Mouse (Mus musculus): ENCODE measurements around the gene Ggcx.

Gene Ggcx

GRCm38 (mm10) chr6:72383952-72384351 lies 30.2 kb upstream of the Ggcx start:
- in situ Hi-C loops (cut with MboI; ENCODE audit: low pct_unique_long_range_greater_than_20kb in 1 of 2, low sequenced_read_pairs in 2 of 2, unreplicated experiment in 1 of 2): no loop called here

- in situ Hi-C loops (cut with MboI; ENCODE audit: low pct_unique_long_range_greater_than_20kb in 1 of 2, low sequenced_read_pairs in 2 of 2, unreplicated experiment in 1 of 2): loop anchor here in 1 of 2 experiments (5.0 kb wide), 1 partner anchor 203 kb away; no protein-coding TSS in a partner anchor
These were observed 28.9 kb upstream of the Ggcx start for GRCm38 (mm10) chr6:72385258-72385657.

- in situ Hi-C loops (cut with MboI; ENCODE audit: low pct_unique_long_range_greater_than_20kb in 1 of 2, low sequenced_read_pairs in 2 of 2, unreplicated experiment in 1 of 2): loop anchor here in 1 of 2 experiments (5.0 kb wide), 1 partner anchor 204 kb away; no protein-coding TSS in a partner anchor
These were observed 27.5 kb upstream of the Ggcx start for GRCm38 (mm10) chr6:72386561-72386960.

- in situ Hi-C loops (cut with MboI; ENCODE audit: low pct_unique_long_range_greater_than_20kb in 1 of 2, low sequenced_read_pairs in 2 of 2, unreplicated experiment in 1 of 2): loop anchor here in 1 of 2 experiments (5.0 kb wide), 1 partner anchor 206 kb away; no protein-coding TSS in a partner anchor
These were observed 26.3 kb upstream of the Ggcx start for GRCm38 (mm10) chr6:72387816-72388215.

- in situ Hi-C loops (cut with MboI; ENCODE audit: low pct_unique_long_range_greater_than_20kb in 1 of 2, low sequenced_read_pairs in 2 of 2, unreplicated experiment in 1 of 2): loop anchor here in 1 of 2 experiments (5.0 kb wide), 1 partner anchor 206 kb away; no protein-coding TSS in a partner anchor
These were observed 25.8 kb upstream of the Ggcx start for GRCm38 (mm10) chr6:72388266-72388665.

- in situ Hi-C loops (cut with MboI; ENCODE audit: low pct_unique_long_range_greater_than_20kb in 1 of 2, low sequenced_read_pairs in 2 of 2, unreplicated experiment in 1 of 2): loop anchor here in 1 of 2 experiments (5.0 kb wide), 1 partner anchor 207 kb away; no protein-coding TSS in a partner anchor
These were observed 25.2 kb upstream of the Ggcx start for GRCm38 (mm10) chr6:72388791-72389329.

GRCm38 (mm10) chr6:72389471-72389940 lies 24.6 kb upstream of the Ggcx start:
- in situ Hi-C loops (cut with MboI; ENCODE audit: low pct_unique_long_range_greater_than_20kb in 1 of 2, low sequenced_read_pairs in 2 of 2, unreplicated experiment in 1 of 2): loop anchor here in 1 of 2 experiments (5.0 kb wide), 1 partner anchor 207 kb away; no protein-coding TSS in a partner anchor

- in situ Hi-C loops (cut with MboI; ENCODE audit: low pct_unique_long_range_greater_than_20kb in 1 of 2, low sequenced_read_pairs in 2 of 2, unreplicated experiment in 1 of 2): loop anchor here in 1 of 2 experiments (5.0 kb wide), 1 partner anchor 208 kb away; no protein-coding TSS in a partner anchor
These were observed 24.0 kb upstream of the Ggcx start, which contains the start of gene Vamp8 for GRCm38 (mm10) chr6:72389941-72390771. Gene Vamp8 (minus strand): TSS chr6:72390703.

- in situ Hi-C loops (cut with MboI; ENCODE audit: low pct_unique_long_range_greater_than_20kb in 1 of 2, low sequenced_read_pairs in 2 of 2, unreplicated experiment in 1 of 2): no loop called here
These were observed 23.1 kb upstream of the Ggcx start for GRCm38 (mm10) chr6:72390795-72391521.

- in situ Hi-C loops (cut with MboI; ENCODE audit: low pct_unique_long_range_greater_than_20kb in 1 of 2, low sequenced_read_pairs in 2 of 2, unreplicated experiment in 1 of 2): no loop called here
These were observed 21.8 kb upstream of the Ggcx start for GRCm38 (mm10) chr6:72392341-72392740.

- in situ Hi-C loops (cut with MboI; ENCODE audit: low pct_unique_long_range_greater_than_20kb in 1 of 2, low sequenced_read_pairs in 2 of 2, unreplicated experiment in 1 of 2): no loop called here
These were observed 17.3 kb upstream of the Ggcx start for GRCm38 (mm10) chr6:72396837-72397251.

GRCm38 (mm10) chr6:72399967-72400366 lies 14.1 kb upstream of the Ggcx start:
- in situ Hi-C loops (cut with MboI; ENCODE audit: low pct_unique_long_range_greater_than_20kb in 1 of 2, low sequenced_read_pairs in 2 of 2, unreplicated experiment in 1 of 2): loop anchor here in 1 of 2 experiments (25.0 kb wide), 1 partner anchor 437 kb away; no protein-coding TSS in a partner anchor

- in situ Hi-C loops (cut with MboI; ENCODE audit: low pct_unique_long_range_greater_than_20kb in 1 of 2, low sequenced_read_pairs in 2 of 2, unreplicated experiment in 1 of 2): loop anchor here in 1 of 2 experiments (25.0 kb wide), 1 partner anchor 435 kb away; no protein-coding TSS in a partner anchor
These were observed 12.2 kb upstream of the Ggcx start for GRCm38 (mm10) chr6:72401875-72402274.

- in situ Hi-C loops (cut with MboI; ENCODE audit: low pct_unique_long_range_greater_than_20kb in 1 of 2, low sequenced_read_pairs in 2 of 2, unreplicated experiment in 1 of 2): loop anchor here (5.0 to 25.0 kb wide), 2 partner anchors 123 to 432 kb away; no protein-coding TSS in a partner anchor
These were observed 8.8 kb upstream of the Ggcx start for GRCm38 (mm10) chr6:72405356-72405755.

- in situ Hi-C loops (cut with MboI; ENCODE audit: low pct_unique_long_range_greater_than_20kb in 1 of 2, low sequenced_read_pairs in 2 of 2, unreplicated experiment in 1 of 2): loop anchor here (5.0 to 25.0 kb wide), 2 partner anchors 125 to 430 kb away; no protein-coding TSS in a partner anchor
These were observed 7.0 kb upstream of the Ggcx start for GRCm38 (mm10) chr6:72407119-72407518.

GRCm38 (mm10) chr6:72409567-72409966 lies 4.5 kb upstream of the Ggcx start:
- in situ Hi-C loops (cut with MboI; ENCODE audit: low pct_unique_long_range_greater_than_20kb in 1 of 2, low sequenced_read_pairs in 2 of 2, unreplicated experiment in 1 of 2): loop anchor here (5.0 to 25.0 kb wide), 2 partner anchors 127 to 428 kb away; no protein-coding TSS in a partner anchor

GRCm38 (mm10) chr6:72410003-72410402 lies 4.1 kb upstream of the Ggcx start:
- in situ Hi-C loops (cut with MboI; ENCODE audit: low pct_unique_long_range_greater_than_20kb in 1 of 2, low sequenced_read_pairs in 2 of 2, unreplicated experiment in 1 of 2): loop anchor here in 1 of 2 experiments (25.0 kb wide), 1 partner anchor 427 kb away; no protein-coding TSS in a partner anchor

- in situ Hi-C loops (cut with MboI; ENCODE audit: low pct_unique_long_range_greater_than_20kb in 1 of 2, low sequenced_read_pairs in 2 of 2, unreplicated experiment in 1 of 2): loop anchor here in 1 of 2 experiments (25.0 kb wide), 1 partner anchor 427 kb away; no protein-coding TSS in a partner anchor
These were observed 3.6 kb upstream of the Ggcx start for GRCm38 (mm10) chr6:72410518-72410917.
